Mouse (Mus musculus) liver, embryonic 14.5 days (tissue): ENCODE measurements at regions not wholly inside any gene's neighbourhood (a gene's known extent, or its start where the extent isn't known, plus 50 kb on each side); places are given as distances from the start of the nearest gene placed in this dataset.

Source experiments
- ATAC-seq: fragments of 200-750 bp; cut with Nextera tagmentation; 2 replicates; pipeline ENCODE4 v1.8.0; 2017; ENCODE audit warnings: moderate number of reproducible peaks, mild to moderate bottlenecking, moderate library complexity; ENCODE audit not compliant: insufficient read depth
- DNase-seq, 3 experiments: peaks; one replicate each; pipeline ENCODE4 v3.0.0-alpha.2; 2012 to 2013; ENCODE audit warnings: low read depth in 3 of 3, low spot score in 3 of 3
- H3K27ac ChIP-seq: fragments of 300-500 bp; sonication (generic); 2 replicates; pipeline ENCODE4 v1.5.1; 2014; ENCODE audit warnings: moderate library complexity, mild to moderate bottlenecking, control low read depth, inconsistent platforms
- H3K27me3 ChIP-seq: fragments of 300-500 bp; sonication (generic); 2 replicates; pipeline ENCODE4 v1.6.1; 2014; ENCODE audit warnings: mild to moderate bottlenecking, low read length, moderate library complexity; ENCODE audit not compliant: control insufficient read depth, insufficient read depth
- H3K36me3 ChIP-seq: fragments of 300-500 bp; sonication (generic); replicated peaks from 2 replicates; pipeline ENCODE4 v1.6.1; 2014; ENCODE audit warnings: low read depth; ENCODE audit not compliant: control insufficient read depth, insufficient read depth
- H3K4me1 ChIP-seq, 2 experiments: fragments of 200-500 bp in 1 of 2; fragments of 300-500 bp in 1 of 2; sonication (generic) in 1 of 2; replicated peaks; 2 replicates each; pipeline ENCODE4 v1.6.1; 2012 to 2014; ENCODE audit warnings: antibody characterized with exemption in 1 of 2, inconsistent platforms in 1 of 2, low read length in 1 of 2; ENCODE audit not compliant: control insufficient read depth in 2 of 2, insufficient read depth in 2 of 2
- H3K4me2 ChIP-seq: fragments of 300-500 bp; sonication (generic); 2 replicates; pipeline ENCODE4 v1.6.1; 2014; ENCODE audit warnings: low read depth, mild to moderate bottlenecking, control low read depth, moderate library complexity
- H3K4me3 ChIP-seq, 2 experiments: fragments of 200-500 bp in 1 of 2; fragments of 300-500 bp in 1 of 2; sonication (generic) in 1 of 2; 2 replicates each; pipeline ENCODE4 v1.5.1; 2012 to 2014; ENCODE audit warnings: low read depth in 2 of 2, low read length in 2 of 2, mild to moderate bottlenecking in 2 of 2, control low read depth in 1 of 2, inconsistent platforms in 1 of 2, moderate library complexity in 1 of 2; ENCODE audit not compliant: insufficient read depth in 1 of 2
- H3K9ac ChIP-seq: fragments of 300-500 bp; sonication (generic); replicated peaks from 2 replicates; pipeline ENCODE4 v1.6.1; 2014; ENCODE audit warnings: mild to moderate bottlenecking, control low read depth, moderate library complexity
- H3K9me3 ChIP-seq: fragments of 300-500 bp; sonication (generic); 2 replicates; pipeline ENCODE4 v1.6.1; 2016; ENCODE audit warnings: low read length, mixed read lengths; ENCODE audit not compliant: control insufficient read depth
- CTCF ChIP-seq: IDR thresholded peaks from 2 replicates; pipeline ENCODE4 v1.5.1; 2016; ENCODE audit warnings: antibody characterized with exemption, low read depth, control low read depth
- EP300 ChIP-seq: IDR thresholded peaks from 2 replicates; pipeline ENCODE4 v1.6.1; 2016; ENCODE audit warnings: antibody characterized with exemption, low read depth
- WGBS: fragments of 180-500 bp; shearing (Covaris S2); extraction: QIAGEN DNeasy Blood & Tissue Kit; methylation state at CpG from one replicate; pipeline ENCODE4 v1.1.7; 2014; ENCODE audit not compliant: insufficient replicate concordance; 5-methylcytosine and 5-hydroxymethylcytosine counted together

DNA sequence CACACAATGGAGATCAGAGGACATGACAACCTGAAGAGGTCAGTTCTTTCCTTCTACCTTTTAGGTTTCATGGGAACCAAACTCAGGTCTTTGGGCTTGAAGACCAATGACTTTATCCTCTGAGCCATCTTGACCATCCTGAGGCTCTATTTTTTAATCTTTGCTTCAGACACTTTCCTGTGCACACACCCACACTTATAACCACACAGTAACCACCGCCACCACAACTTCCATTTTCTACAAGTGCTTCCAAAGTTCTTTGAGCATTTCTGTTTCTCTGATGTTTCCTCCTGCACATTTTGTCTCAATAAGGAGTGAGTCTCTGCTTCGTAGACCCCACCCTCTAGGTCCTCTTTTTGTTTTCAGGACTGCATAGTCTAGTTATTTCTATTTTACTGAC is 385.3 kb downstream of the Lpin1 start:
- ATAC-seq = no peak

DNA sequence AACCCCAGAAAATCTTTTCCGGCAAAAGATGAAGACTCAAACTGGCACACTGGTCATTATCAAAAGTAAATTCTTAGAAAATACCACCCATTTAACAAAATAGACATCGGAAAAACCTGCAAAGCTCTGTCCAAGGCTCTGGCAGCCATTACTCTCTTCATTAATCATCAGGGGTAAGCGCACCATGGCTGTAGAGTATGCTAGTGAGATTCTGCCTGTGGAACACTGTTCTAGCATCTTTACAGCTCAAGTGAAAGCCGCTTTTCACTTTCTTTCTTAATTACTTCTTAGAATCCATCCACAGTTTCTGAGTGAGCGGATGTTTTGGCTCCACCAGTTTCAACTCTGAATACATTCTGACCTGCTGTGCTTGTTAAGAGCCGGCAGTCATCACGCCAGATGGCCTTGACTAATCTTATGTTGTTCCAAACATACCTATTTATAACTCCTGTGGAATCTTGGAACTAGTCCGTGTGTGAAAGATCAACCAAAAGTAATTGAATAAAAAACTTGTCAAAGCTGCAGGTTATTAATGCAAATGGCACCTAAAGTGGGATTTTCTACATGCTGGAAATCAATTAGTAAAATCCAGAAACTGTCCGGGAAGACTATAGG is 387.8 kb downstream of the Lpin1 start:
- Histone ChIP-seq H3K9me3 (no peaks in the 10 kb centered on the region), H3K27ac (no peak overlapping the region), H3K4me3 (no peak overlapping the region), H3K4me1 (peaks cover 0 to 4% of the 10 kb centered on the region in 2 experiments; a peak in 1 of 4 replicates), H3K27me3 (no peaks in the 10 kb centered on the region), H3K36me3 (no peaks in the 10 kb centered on the region), H3K9ac (no peak overlapping the region), H3K4me2 (no peak overlapping the region)
- no peak for TF ChIP-seq CTCF
- TF ChIP-seq EP300 = no peak
- ATAC-seq (no peak), DNase-seq (no peak)
- WGBS = 69% methylated on average over 9 of the region's 9 CpGs

More for the DNA sequence above, 385.3 kb downstream of the Lpin1 start:
- H3K27ac ChIP-seq = no peak overlapping the region
- TF ChIP-seq EP300 = no peak
- no peak for TF ChIP-seq CTCF
- no peak overlapping the region for H3K4me3 ChIP-seq
- H3K9ac ChIP-seq = no peak overlapping the region
- 9% methylated on average over 2 of the region's 2 CpGs for WGBS
- no peak overlapping the region for H3K4me2 ChIP-seq
- DNase-seq = no peak
- H3K36me3 ChIP-seq = no peaks in the 10 kb centered on the region
- peaks cover 0 to 4% of the 10 kb centered on the region in 2 experiments; a peak in 1 of 4 replicates for H3K4me1 ChIP-seq
- H3K9me3 ChIP-seq = no peaks in the 10 kb centered on the region
- H3K27me3 ChIP-seq = no peaks in the 10 kb centered on the region

DNA sequence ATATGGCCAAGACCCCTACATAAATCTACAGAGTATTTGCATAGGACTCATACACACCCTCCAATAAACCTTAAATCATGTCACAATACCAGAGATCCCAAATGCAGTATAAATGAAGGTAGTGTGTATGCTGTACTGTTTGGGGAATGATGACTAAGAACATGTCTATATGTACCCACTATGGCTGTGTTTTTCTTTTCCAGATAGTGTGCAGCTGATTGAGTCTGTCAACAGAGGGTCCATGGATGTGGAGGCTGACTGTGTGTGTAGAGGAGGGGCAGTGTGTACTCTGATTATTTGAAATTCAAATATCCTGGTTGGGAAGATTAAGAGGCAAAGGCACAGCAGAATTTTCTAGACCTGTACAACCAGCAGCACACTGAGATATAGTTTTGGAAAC is 388.6 kb downstream of the Lpin1 start:
- H3K4me3 ChIP-seq = no peak overlapping the region
- no peaks in the 10 kb centered on the region for H3K36me3 ChIP-seq
- ATAC-seq (no peak), DNase-seq (no peak)
- H3K27ac ChIP-seq = no peak overlapping the region
- H3K9me3 ChIP-seq = no peaks in the 10 kb centered on the region
- H3K9ac ChIP-seq = no peak overlapping the region
- no peaks in the 10 kb centered on the region for H3K27me3 ChIP-seq
- peaks cover 0 to 4% of the 10 kb centered on the region in 2 experiments; a peak in 1 of 4 replicates for H3K4me1 ChIP-seq
- H3K4me2 ChIP-seq = no peak overlapping the region
- TF ChIP-seq CTCF (no peak), EP300 (no peak)

DNA sequence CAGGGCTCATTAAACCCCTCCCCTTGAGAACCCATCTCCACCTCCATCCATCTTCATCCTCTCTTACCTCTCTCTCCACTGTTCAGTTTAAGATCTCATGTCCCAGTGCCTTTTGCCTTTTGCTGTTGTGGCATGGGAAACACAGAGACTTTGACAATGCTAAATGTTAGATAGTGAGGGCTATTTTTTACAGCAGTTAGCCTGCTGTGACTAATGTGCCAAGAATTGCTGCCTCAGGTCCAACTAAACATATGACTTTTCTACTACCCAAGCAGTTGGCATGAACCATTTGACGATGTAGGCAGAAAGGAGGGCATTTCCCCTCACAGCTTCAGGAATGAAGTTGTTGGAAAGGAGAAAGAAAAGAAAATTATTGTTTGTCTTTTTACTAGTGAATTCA is 389.6 kb downstream of the Lpin1 start:
- no peaks in the 10 kb centered on the region for H3K9me3 ChIP-seq
- H3K36me3 ChIP-seq = no peaks in the 10 kb centered on the region
- H3K4me2 ChIP-seq = no peak overlapping the region
- H3K4me1 ChIP-seq = peaks cover 0 to 4% of the 10 kb centered on the region in 2 experiments; a peak in 1 of 4 replicates
- H3K4me3 ChIP-seq = no peak overlapping the region
- no peak overlapping the region for H3K9ac ChIP-seq
- ATAC-seq (no peak), DNase-seq (no peak)
- no peaks in the 10 kb centered on the region for H3K27me3 ChIP-seq
- H3K27ac ChIP-seq = no peak overlapping the region
- TF ChIP-seq CTCF (no peak), EP300 (no peak)
- 68% methylated on average over 1 of the region's 1 CpGs for WGBS

DNA sequence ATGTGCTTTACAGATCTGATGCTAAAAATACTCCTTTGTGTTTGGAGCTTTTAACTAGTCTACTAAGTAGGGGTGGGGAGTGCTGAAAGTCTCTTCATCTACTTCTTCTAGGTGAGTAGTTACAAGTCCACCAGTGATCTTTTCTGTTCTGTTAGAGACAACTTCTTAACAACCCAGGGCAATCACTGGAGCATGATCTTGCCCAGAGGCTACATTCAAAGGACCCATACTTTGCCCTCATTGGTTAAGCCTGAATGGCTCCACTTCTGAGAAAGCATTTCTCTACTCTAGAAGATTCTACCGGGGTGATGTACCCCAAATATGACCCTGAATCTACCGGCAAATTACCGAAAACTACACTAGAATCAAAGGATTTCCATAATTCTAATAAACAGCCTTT is 390.2 kb downstream of the Lpin1 start:
- peaks cover 0 to 2% of the 10 kb centered on the region in 2 experiments; a peak in 1 of 4 replicates for H3K4me1 ChIP-seq
- no peaks in the 10 kb centered on the region for H3K9me3 ChIP-seq
- no peaks in the 10 kb centered on the region for H3K36me3 ChIP-seq
- no peaks in the 10 kb centered on the region for H3K27me3 ChIP-seq
- DNase-seq (no peak), ATAC-seq (no peak)
- H3K27ac ChIP-seq = no peak overlapping the region
- no peak overlapping the region for H3K4me3 ChIP-seq
- WGBS = 64% methylated on average over 3 of the region's 3 CpGs
- H3K4me2 ChIP-seq = no peak overlapping the region
- no peak overlapping the region for H3K9ac ChIP-seq
- no peak for TF ChIP-seq EP300
- no peak for TF ChIP-seq CTCF
